Mouse (Mus musculus): ENCODE measurements around the gene Ccna2. TPM values are rescaled to one million over a fixed set of nuclear protein-coding genes. Genes with fewer than 3 reads are reported as not detected.
"Not testable (repeated sequence)": the region's sequence is repeated elsewhere in the genome, so short reads cannot be mapped to it uniquely, and the experiment has no call there.

Ccna2 gene
- 5.0 and 5.2 TPM in 2 replicates for polyA plus RNA-seq (2012; rRNA removed)

- Histone ChIP-seq H3K36me3 (ENCODE audit: control insufficient read depth, insufficient read depth, low read length) (no peaks in the 10 kb centered on the region), H3K27me3 (ENCODE audit: control insufficient read depth, insufficient read depth, low read length) (no peaks in the 10 kb centered on the region), H3K4me1 (ENCODE audit: control insufficient read depth, insufficient read depth, low read length) (peaks cover 3% of the 10 kb centered on the region; the same call in 1 of the 2 replicates), H3K27ac (ENCODE audit: control insufficient read depth, insufficient read depth, low read depth, low read length) (peak within 1 kb of the TSS; percentile 98), H3K4me3 (ENCODE audit: control insufficient read depth, low read depth, low read length) (peak within 1 kb of the TSS; percentile 98)
- TF ChIP-seq CTCF (IDR thresholded peaks at IDR 0.05; ENCODE audit: control insufficient read depth, insufficient read depth, insufficient replicate concordance, low read depth, low read length): peak; percentile 46; the same call in 1 of the 2 replicates
- peak; percentile 83 for TF ChIP-seq POLR2A (IDR thresholded peaks at IDR 0.05; ENCODE audit: control insufficient read depth, low read depth, low read length)
Observed at GRCm38 (mm10) chr3:36571827-36572378, at the start of gene Ccna2. TSS of gene Ccna2 (minus strand) at chr3:36572150.

DNA sequence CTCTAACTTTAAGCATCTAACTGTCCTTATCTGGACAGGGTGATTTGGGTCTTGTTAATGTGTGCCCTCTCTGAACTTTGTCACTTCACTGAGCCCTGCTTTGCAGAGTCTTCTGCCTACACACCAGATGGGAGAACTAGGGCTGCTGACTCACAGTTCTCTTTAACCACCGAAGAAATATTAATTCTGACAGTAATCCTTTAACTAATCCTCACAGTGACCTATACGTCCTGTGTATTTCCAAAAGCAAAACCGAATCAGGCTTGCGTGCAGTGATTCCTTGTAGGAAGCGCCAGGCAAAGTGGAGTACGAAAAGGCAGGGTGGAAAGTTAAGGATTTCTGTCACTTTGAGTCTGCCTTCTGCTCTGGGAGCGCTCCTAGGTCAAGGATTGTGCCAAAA, 46.2 kb upstream of the Ccna2 start:
- TF ChIP-seq CTCF (IDR thresholded peaks at IDR 0.05; ENCODE audit: control insufficient read depth, insufficient read depth, insufficient replicate concordance, low read depth, low read length) (no peak), POLR2A (IDR thresholded peaks at IDR 0.05; ENCODE audit: control insufficient read depth, low read depth, low read length) (no peak)
- no peak overlapping the region for H3K27ac ChIP-seq (ENCODE audit: control insufficient read depth, insufficient read depth, low read depth, low read length)
- H3K36me3 ChIP-seq (ENCODE audit: control insufficient read depth, insufficient read depth, low read length): no peaks in the 10 kb centered on the region

GRCm38 (mm10) chr3:36613908-36614255, 41.9 kb upstream of the Ccna2 start:
- H3K27me3 ChIP-seq (ENCODE audit: control insufficient read depth, insufficient read depth, low read length): no peaks in the 10 kb centered on the region
- TF ChIP-seq POLR2A (IDR thresholded peaks at IDR 0.05; ENCODE audit: control insufficient read depth, low read depth, low read length): no peak
- no peak for TF ChIP-seq CTCF (IDR thresholded peaks at IDR 0.05; ENCODE audit: control insufficient read depth, insufficient read depth, insufficient replicate concordance, low read depth, low read length)
- H3K27ac ChIP-seq (ENCODE audit: control insufficient read depth, insufficient read depth, low read depth, low read length): no peak overlapping the region
- H3K4me1 ChIP-seq (ENCODE audit: control insufficient read depth, insufficient read depth, low read length): peaks cover 4% of the 10 kb centered on the region
- no peaks in the 10 kb centered on the region for H3K36me3 ChIP-seq (ENCODE audit: control insufficient read depth, insufficient read depth, low read length)
- H3K4me3 ChIP-seq (ENCODE audit: control insufficient read depth, low read depth, low read length): peak overlapping the region; percentile 91; the same call in 1 of the 2 replicates

More for the DNA sequence above, 46.2 kb upstream of the Ccna2 start:
- Histone ChIP-seq H3K4me3 (ENCODE audit: control insufficient read depth, low read depth, low read length) (no peak overlapping the region), H3K4me1 (ENCODE audit: control insufficient read depth, insufficient read depth, low read length) (peaks cover 4% of the 10 kb centered on the region; the same call in 1 of the 2 replicates), H3K27me3 (ENCODE audit: control insufficient read depth, insufficient read depth, low read length) (no peaks in the 10 kb centered on the region)

- peak within 1 kb of the TSS; percentile 91 for H3K4me3 ChIP-seq (ENCODE audit: control insufficient read depth, low read depth, low read length)
- peaks cover 4% of the 10 kb centered on the region for H3K4me1 ChIP-seq (ENCODE audit: control insufficient read depth, insufficient read depth, low read length)
- peak within 1 kb of the TSS; percentile 67 for H3K27ac ChIP-seq (ENCODE audit: control insufficient read depth, insufficient read depth, low read depth, low read length)
- H3K36me3 ChIP-seq (ENCODE audit: control insufficient read depth, insufficient read depth, low read length): no peaks in the 10 kb centered on the region; the same call in 1 of the 2 replicates
- H3K27me3 ChIP-seq (ENCODE audit: control insufficient read depth, insufficient read depth, low read length): no peaks in the 10 kb centered on the region
- TF ChIP-seq CTCF (IDR thresholded peaks at IDR 0.05; ENCODE audit: control insufficient read depth, insufficient read depth, insufficient replicate concordance, low read depth, low read length): no peak
- TF ChIP-seq POLR2A (IDR thresholded peaks at IDR 0.05; ENCODE audit: control insufficient read depth, low read depth, low read length): peak; percentile 83
Observed at GRCm38 (mm10) chr3:36613202-36613907, 41.4 kb upstream of the Ccna2 start, which contains the start of gene Bbs7. TSS of gene Bbs7 (minus strand) at chr3:36613477.

DNA sequence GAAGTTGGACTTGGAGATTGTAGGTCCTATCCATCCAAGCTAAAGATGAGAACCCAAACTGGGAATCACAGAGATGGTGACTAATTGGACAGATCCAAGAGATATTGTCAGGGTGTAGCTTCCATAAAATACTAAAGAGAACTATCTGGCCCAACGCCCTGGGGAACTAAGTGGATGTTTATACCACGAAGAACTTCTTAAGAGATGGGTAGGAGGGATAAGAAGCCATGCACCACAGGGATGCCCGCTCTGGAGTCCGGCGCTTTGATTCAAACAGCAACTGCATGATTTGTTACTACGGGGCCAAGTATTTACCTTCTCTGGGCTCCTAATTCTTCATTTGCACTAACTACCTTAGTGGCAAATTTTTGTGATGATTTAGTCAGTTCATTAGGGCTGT, 40.7 kb upstream of the Ccna2 start:
- Histone ChIP-seq H3K4me1 (ENCODE audit: control insufficient read depth, insufficient read depth, low read length) (peaks cover 4% of the 10 kb centered on the region), H3K36me3 (ENCODE audit: control insufficient read depth, insufficient read depth, low read length) (no peaks in the 10 kb centered on the region; the same call in 1 of the 2 replicates), H3K27ac (ENCODE audit: control insufficient read depth, insufficient read depth, low read depth, low read length) (peak overlapping the region; percentile 67; the same call in 1 of the 2 replicates), H3K27me3 (ENCODE audit: control insufficient read depth, insufficient read depth, low read length) (no peaks in the 10 kb centered on the region), H3K4me3 (ENCODE audit: control insufficient read depth, low read depth, low read length) (peak overlapping the region; percentile 91)
- TF ChIP-seq POLR2A (IDR thresholded peaks at IDR 0.05; ENCODE audit: control insufficient read depth, low read depth, low read length): no peak
- TF ChIP-seq CTCF (IDR thresholded peaks at IDR 0.05; ENCODE audit: control insufficient read depth, insufficient read depth, insufficient replicate concordance, low read depth, low read length): no peak

GRCm38 (mm10) chr3:36605894-36606783, 34.2 kb upstream of the Ccna2 start:
- Histone ChIP-seq H3K27ac (ENCODE audit: control insufficient read depth, insufficient read depth, low read depth, low read length) (no peak overlapping the region), H3K36me3 (ENCODE audit: control insufficient read depth, insufficient read depth, low read length) (no peaks in the 10 kb centered on the region; the same call in 1 of the 2 replicates), H3K27me3 (ENCODE audit: control insufficient read depth, insufficient read depth, low read length) (no peaks in the 10 kb centered on the region), H3K4me1 (ENCODE audit: control insufficient read depth, insufficient read depth, low read length) (no peaks in the 10 kb centered on the region), H3K4me3 (ENCODE audit: control insufficient read depth, low read depth, low read length) (no peak overlapping the region)
- TF ChIP-seq POLR2A (IDR thresholded peaks at IDR 0.05; ENCODE audit: control insufficient read depth, low read depth, low read length) (no peak), CTCF (IDR thresholded peaks at IDR 0.05; ENCODE audit: control insufficient read depth, insufficient read depth, insufficient replicate concordance, low read depth, low read length) (no peak)

DNA sequence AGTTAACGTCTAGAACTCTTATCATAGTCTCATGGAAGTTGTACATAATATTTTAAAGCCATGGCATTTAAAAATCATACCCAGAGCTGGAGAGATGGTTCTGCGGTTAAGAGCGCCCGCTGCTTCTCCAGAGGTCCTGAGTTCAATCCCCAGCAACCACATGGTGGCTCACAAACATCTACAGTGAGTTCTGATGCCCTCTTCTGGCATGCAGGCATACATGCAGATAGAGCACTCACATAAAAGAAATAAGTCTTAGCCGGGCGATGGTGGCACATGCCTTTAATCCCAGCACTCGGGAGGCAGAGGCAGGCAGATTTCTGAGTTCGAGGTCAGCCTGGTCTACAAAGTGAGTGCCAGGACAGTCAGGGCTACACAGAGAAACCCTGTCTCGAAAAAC, 27.8 kb upstream of the Ccna2 start:
- not testable (repeated sequence) for H3K27me3 ChIP-seq (ENCODE audit: control insufficient read depth, insufficient read depth, low read length); H3K36me3 ChIP-seq (ENCODE audit: control insufficient read depth, insufficient read depth, low read length); H3K27ac ChIP-seq (ENCODE audit: control insufficient read depth, insufficient read depth, low read depth, low read length); H3K4me1 ChIP-seq (ENCODE audit: control insufficient read depth, insufficient read depth, low read length); H3K4me3 ChIP-seq (ENCODE audit: control insufficient read depth, low read depth, low read length)
